Mouse (Mus musculus) adrenal gland, postnatal 0 days (tissue): ENCODE results near the gene Oas1h. TPM values are rescaled to one million over a fixed set of nuclear protein-coding genes. Genes with fewer than 3 reads are reported as not detected.

Source experiments
- microRNA-seq: library from miRNA; unstranded; fragments of <30 nt; microRNA quantifications from one replicate; pipeline ENCODE4, GENCODE M21; 2016; ENCODE audit warnings: borderline replicate concordance; ENCODE audit not compliant: insufficient number of aligned reads
- polyA plus RNA-seq: library from polyadenylated mRNA; unstranded; fragments of >200 nt; fragmentation: Nextera tagmentation; extraction: Ambion mirVana; gene quantifications from 2 replicates; pipeline ENCODE4 v1.2.1, GENCODE M21; 2015

The Oas1h gene
- polyA plus RNA-seq = not detected in 2 replicates

GRCm38 (mm10) chr5:120861121-120861520, at the start of gene Oas1h:
Gene Oas1h, plus strand, starts transcription at chr5:120861421.

GRCm38 (mm10) chr5:120811951-120812819, 49.0 kb upstream of the Oas1h start, which contains the start of gene Oas1c:
Gene Oas1c, minus strand, starts transcription at chr5:120812514.

GRCm38 (mm10) chr5:120847067-120847466, 14.2 kb upstream of the Oas1h start, which contains the start of gene Oas1f:
Gene Oas1f, plus strand, starts transcription at chr5:120847367.

GRCm38 (mm10) chr5:120887413-120887812, 26.2 kb downstream of the Oas1h start, which contains the start of gene Oas1g:
Gene Oas1g, minus strand, starts transcription at chr5:120887613.

GRCm38 (mm10) chr5:120906791-120907733, 45.8 kb downstream of the Oas1h start, which contains the start of gene Oas1a:
Gene Oas1a, minus strand, starts transcription at chr5:120907521.

GRCm38 (mm10) chr5:120914204-120914603, 53.0 kb downstream of the Oas1h start, which contains the start of gene Oas1d:
Gene Oas1d, plus strand, starts transcription at chr5:120914536.

Small RNAs within 50 kb of the gene (microRNA-seq; reads per million reads assigned to microRNA genes)
- not detected for gene Gm22907

Other genes starting within 250 kb of the Oas1h start
- gene Rita1, start 248.8 kb upstream of the Oas1h start, polyA plus RNA-seq = 15.7 and 18.4 TPM in 2 replicates
- gene Ddx54, start 248.7 kb upstream of the Oas1h start, polyA plus RNA-seq = 20.4 and 25.8 TPM in 2 replicates
- 0.32 and 0.44 TPM in 2 replicates for gene Cfap73, start 227.2 kb upstream of the Oas1h start, polyA plus RNA-seq
- 0.68 and 1.5 TPM in 2 replicates for gene Rasal1, start 212.6 kb upstream of the Oas1h start, polyA plus RNA-seq
- gene Dtx1, start 149.5 kb upstream of the Oas1h start, polyA plus RNA-seq = 6.0 and 9.5 TPM in 2 replicates
- gene Oas2, start 111.6 kb upstream of the Oas1h start, polyA plus RNA-seq = 0.70 and 0.77 TPM in 2 replicates
- 0.50 and 0.57 TPM in 2 replicates for gene Oas3, start 83.8 kb upstream of the Oas1h start, polyA plus RNA-seq
- gene Oas1e, start 65.9 kb upstream of the Oas1h start, polyA plus RNA-seq = 0.17 TPM in 1 of 2 replicates, not detected in the other
- gene Oas1c, start 48.9 kb upstream of the Oas1h start, polyA plus RNA-seq = 2.4 and 2.8 TPM in 2 replicates
- gene Oas1f, start 14.1 kb upstream of the Oas1h start, polyA plus RNA-seq = 0.13 TPM in 1 of 2 replicates, not detected in the other
- gene Oas1g, start 26.2 kb downstream of the Oas1h start, polyA plus RNA-seq = 2.3 TPM in 2 replicates
- gene Oas1a, start 46.1 kb downstream of the Oas1h start, polyA plus RNA-seq = 10.8 and 10.9 TPM in 2 replicates
- 0.07 TPM in 1 of 2 replicates, not detected in the other for gene Oas1d, start 53.1 kb downstream of the Oas1h start, polyA plus RNA-seq
- gene Rph3a, start 148.7 kb downstream of the Oas1h start, polyA plus RNA-seq = 2.0 and 2.7 TPM in 2 replicates